Mouse (Mus musculus) liver, adult 2 months (tissue): Measurements from ENCODE around the gene Olfr329-ps.

Source experiments
- CTCF ChIP-seq: fragments of 200-500 bp; IDR thresholded peaks from 2 replicates; pipeline ENCODE4 v1.5.1; 2011; ENCODE audit warnings: low read depth, low read length, control low read depth
- POLR2A ChIP-seq: fragments of 200-500 bp; IDR thresholded peaks from 2 replicates; pipeline ENCODE4 v1.6.1; 2011; ENCODE audit warnings: low read length, control low read depth; ENCODE audit not compliant: insufficient read depth; ENCODE audit errors: extremely low read depth

DNA sequence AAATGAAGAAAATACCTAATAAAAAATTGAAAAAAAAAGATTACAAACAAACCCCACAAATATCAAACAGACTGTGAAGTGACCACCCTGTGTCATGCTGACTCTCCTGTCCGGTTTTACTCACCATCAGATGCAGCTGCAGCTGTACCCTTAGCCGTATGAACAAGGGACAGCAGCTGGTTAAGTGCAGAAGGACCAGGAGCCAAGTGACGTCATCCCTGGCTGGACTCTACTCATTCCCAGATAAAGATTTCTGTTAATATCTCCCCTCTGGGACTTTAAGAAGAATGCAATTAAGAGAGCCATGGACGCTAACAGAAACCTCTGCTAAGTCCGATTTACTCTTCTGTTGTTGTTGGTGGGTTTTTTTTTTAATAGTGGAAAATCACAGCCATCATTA, 24.2 kb upstream of the Olfr329-ps start, which contains the start of gene Olfr224:
- TF ChIP-seq CTCF (no peak), POLR2A (no peak)
